Mouse (Mus musculus): ENCODE results near the gene R3hdm4. TPM values are rescaled to one million over a fixed set of nuclear protein-coding genes. Genes with fewer than 3 reads are reported as not detected.
"Not testable (repeated sequence)": the region's sequence is repeated elsewhere in the genome, so short reads cannot be mapped to it uniquely, and the experiment has no call there.

R3hdm4 gene
- polyA plus RNA-seq, 1 experiment, result 162 TPM

- DNase-seq, result no peak
- WGBS, result 16% methylated on average over 2 of the region's 2 CpGs
- Histone ChIP-seq H3K4me1 (ENCODE audit: control insufficient read depth, insufficient read depth, low read length) (peaks cover under 1% of the 10 kb centered on the region; the same call in 1 of the 2 replicates), H3K4me3 (replicated peaks; ENCODE audit: extremely low read depth, low read depth, low read length) (no peak overlapping the region)
- TF ChIP-seq POLR2A (IDR thresholded peaks at IDR 0.05; ENCODE audit: borderline replicate concordance, extremely low read depth, low read depth, low read length), result no peak
- no peak for TF ChIP-seq CTCF (IDR thresholded peaks at IDR 0.05; ENCODE audit: insufficient read depth, low read length)
Observed at GRCm38 (mm10) chr10:79889386-79889785, 31.6 kb downstream of the R3hdm4 start.

GRCm38 (mm10) chr10:79886611-79887010 is 34.4 kb downstream of the R3hdm4 start:
- no peak for DNase-seq
- Histone ChIP-seq H3K4me3 (replicated peaks; ENCODE audit: extremely low read depth, low read depth, low read length) (no peak overlapping the region), H3K4me1 (ENCODE audit: control insufficient read depth, insufficient read depth, low read length) (peaks cover 5% of the 10 kb centered on the region; the same call in 1 of the 2 replicates)
- 84% methylated on average over 8 of the region's 8 CpGs for WGBS
- TF ChIP-seq POLR2A (IDR thresholded peaks at IDR 0.05; ENCODE audit: borderline replicate concordance, extremely low read depth, low read depth, low read length) (no peak), CTCF (IDR thresholded peaks at IDR 0.05; ENCODE audit: insufficient read depth, low read length) (no peak)

- 60% methylated on average over 6 of the region's 6 CpGs for WGBS
- no peak for DNase-seq
- TF ChIP-seq CTCF (IDR thresholded peaks at IDR 0.05; ENCODE audit: insufficient read depth, low read length) (no peak), POLR2A (IDR thresholded peaks at IDR 0.05; ENCODE audit: borderline replicate concordance, extremely low read depth, low read depth, low read length) (no peak)
- H3K4me1 ChIP-seq (ENCODE audit: control insufficient read depth, insufficient read depth, low read length), result peaks cover 5% of the 10 kb centered on the region; the same call in 1 of the 2 replicates
- no peak within 1 kb of the TSS for H3K4me3 ChIP-seq (replicated peaks; ENCODE audit: extremely low read depth, low read depth, low read length)
Observed at GRCm38 (mm10) chr10:79886054-79886453, 35.0 kb downstream of the R3hdm4 start, which contains the start of gene Elane. TSS of gene Elane (plus strand) at chr10:79886247.

GRCm38 (mm10) chr10:79884938-79885337 is 36.1 kb downstream of the R3hdm4 start:
- WGBS, result 63% methylated on average over 3 of the region's 3 CpGs
- DNase-seq; H3K4me1 ChIP-seq (ENCODE audit: control insufficient read depth, insufficient read depth, low read length); H3K4me3 ChIP-seq (replicated peaks; ENCODE audit: extremely low read depth, low read depth, low read length): not testable (repeated sequence)

- no peak for TF ChIP-seq CTCF (IDR thresholded peaks at IDR 0.05; ENCODE audit: insufficient read depth, low read length)
- TF ChIP-seq POLR2A (IDR thresholded peaks at IDR 0.05; ENCODE audit: borderline replicate concordance, extremely low read depth, low read depth, low read length), result no peak
- peak; percentile 53 for DNase-seq
- Histone ChIP-seq H3K4me3 (replicated peaks; ENCODE audit: extremely low read depth, low read depth, low read length) (no peak overlapping the region), H3K4me1 (ENCODE audit: control insufficient read depth, insufficient read depth, low read length) (peaks cover 5% of the 10 kb centered on the region; the same call in 1 of the 2 replicates)
- WGBS, result 30% methylated on average over 4 of the region's 4 CpGs
Observed at GRCm38 (mm10) chr10:79884446-79884845, 36.6 kb downstream of the R3hdm4 start.

- H3K4me3 ChIP-seq (replicated peaks; ENCODE audit: extremely low read depth, low read depth, low read length), result no peak overlapping the region
- WGBS, result 17% methylated on average over 22 of the region's 22 CpGs
- TF ChIP-seq CTCF (IDR thresholded peaks at IDR 0.05; ENCODE audit: insufficient read depth, low read length) (peak; percentile 89), POLR2A (IDR thresholded peaks at IDR 0.05; ENCODE audit: borderline replicate concordance, extremely low read depth, low read depth, low read length) (no peak)
- peak; percentile 81 for DNase-seq
- H3K4me1 ChIP-seq (ENCODE audit: control insufficient read depth, insufficient read depth, low read length), result peaks cover 5% of the 10 kb centered on the region; the same call in 1 of the 2 replicates
Observed at GRCm38 (mm10) chr10:79883297-79884084, 37.5 kb downstream of the R3hdm4 start.

GRCm38 (mm10) chr10:79881981-79882380 is 39.0 kb downstream of the R3hdm4 start:
- no peak for TF ChIP-seq CTCF (IDR thresholded peaks at IDR 0.05; ENCODE audit: insufficient read depth, low read length)
- TF ChIP-seq POLR2A (IDR thresholded peaks at IDR 0.05; ENCODE audit: borderline replicate concordance, extremely low read depth, low read depth, low read length), result no peak
- Histone ChIP-seq H3K4me1 (ENCODE audit: control insufficient read depth, insufficient read depth, low read length) (peaks cover 10% of the 10 kb centered on the region), H3K4me3 (replicated peaks; ENCODE audit: extremely low read depth, low read depth, low read length) (no peak overlapping the region)
- no peak for DNase-seq
- 14% methylated on average over 22 of the region's 22 CpGs for WGBS

- DNase-seq, result no peak
- no peak for TF ChIP-seq POLR2A (IDR thresholded peaks at IDR 0.05; ENCODE audit: borderline replicate concordance, extremely low read depth, low read depth, low read length)
- 29% methylated on average over 9 of the region's 9 CpGs for WGBS
Observed at GRCm38 (mm10) chr10:79880721-79881120, 40.3 kb downstream of the R3hdm4 start.

GRCm38 (mm10) chr10:79879527-79879926 is 41.5 kb downstream of the R3hdm4 start:
- WGBS, result 53% methylated on average over 3 of the region's 3 CpGs
- no peak for DNase-seq
- Histone ChIP-seq H3K4me3 (replicated peaks; ENCODE audit: extremely low read depth, low read depth, low read length) (no peak overlapping the region), H3K4me1 (ENCODE audit: control insufficient read depth, insufficient read depth, low read length) (peaks cover 11% of the 10 kb centered on the region)
- no peak for TF ChIP-seq POLR2A (IDR thresholded peaks at IDR 0.05; ENCODE audit: borderline replicate concordance, extremely low read depth, low read depth, low read length)
- no peak for TF ChIP-seq CTCF (IDR thresholded peaks at IDR 0.05; ENCODE audit: insufficient read depth, low read length)

More at GRCm38 (mm10) chr10:79880721-79881120, 40.3 kb downstream of the R3hdm4 start:
- Histone ChIP-seq H3K4me1 (ENCODE audit: control insufficient read depth, insufficient read depth, low read length) (peaks cover 10% of the 10 kb centered on the region), H3K4me3 (replicated peaks; ENCODE audit: extremely low read depth, low read depth, low read length) (no peak overlapping the region)

GRCm38 (mm10) chr10:79877757-79878156 is 43.3 kb downstream of the R3hdm4 start:
- TF ChIP-seq POLR2A (IDR thresholded peaks at IDR 0.05; ENCODE audit: borderline replicate concordance, extremely low read depth, low read depth, low read length) (no peak), CTCF (IDR thresholded peaks at IDR 0.05; ENCODE audit: insufficient read depth, low read length) (no peak)
- WGBS, result 23% methylated on average over 12 of the region's 12 CpGs
- H3K4me3 ChIP-seq (replicated peaks; ENCODE audit: extremely low read depth, low read depth, low read length), result no peak overlapping the region
- no peak for DNase-seq
- H3K4me1 ChIP-seq (ENCODE audit: control insufficient read depth, insufficient read depth, low read length), result peaks cover 10% of the 10 kb centered on the region
